Mouse (Mus musculus): ENCODE measurements at regions not wholly inside any gene's neighbourhood (a gene's known extent, or its start where the extent isn't known, plus 50 kb on each side); places are given as distances from the start of the nearest gene placed in this dataset.
A peak's percentile ranks its signal among the peaks of the same experiment; 100 is the strongest.

- 56% methylated on average over 7 of the region's 7 CpGs for WGBS
- no peak for ATAC-seq
- H3K9me3 ChIP-seq, result no peaks in the 10 kb centered on the region
- H3K27me3 ChIP-seq, result no peaks in the 10 kb centered on the region
- 0 out of 2 replicates have a peak, but pooled peaks cover 7% of the 10 kb centered on the region for H3K4me1 ChIP-seq (replicated peaks)
- H3K4me2 ChIP-seq (replicated peaks), result no peak overlapping the region
- no peak overlapping the region for H3K27ac ChIP-seq
- no peaks in the 10 kb centered on the region for H3K36me3 ChIP-seq
- no peak overlapping the region for H3K9ac ChIP-seq (replicated peaks)
- H3K4me3 ChIP-seq (replicated peaks), result no peak overlapping the region
These were observed 119.3 kb upstream of the Lyplal1 start for GRCm38 (mm10) chr1:186236267-186237020.

- 74% methylated on average over 6 of the region's 6 CpGs for WGBS
- Histone ChIP-seq H3K27ac (no peak overlapping the region), H3K4me1 (replicated peaks) (0 out of 2 replicates have a peak, but pooled peaks cover 7% of the 10 kb centered on the region)
These were observed 117.4 kb upstream of the Lyplal1 start for GRCm38 (mm10) chr1:186234536-186234935.

GRCm38 (mm10) chr1:186230476-186230875, 113.4 kb upstream of the Lyplal1 start:
- WGBS, result 80% methylated on average over 5 of the region's 5 CpGs
- H3K4me2 ChIP-seq (replicated peaks), result no peak overlapping the region
- H3K4me3 ChIP-seq (replicated peaks), result no peak overlapping the region
- H3K27ac ChIP-seq, result no peak overlapping the region
- no peaks in the 10 kb centered on the region for H3K27me3 ChIP-seq
- H3K9ac ChIP-seq (replicated peaks), result no peak overlapping the region
- no peaks in the 10 kb centered on the region for H3K4me1 ChIP-seq (replicated peaks)
- H3K9me3 ChIP-seq, result peaks cover 4% of the 10 kb centered on the region; the same call in 1 of the 2 replicates
- ATAC-seq, result no peak
- H3K36me3 ChIP-seq, result no peaks in the 10 kb centered on the region

More at GRCm38 (mm10) chr1:186234536-186234935, 117.4 kb upstream of the Lyplal1 start:
- H3K9ac ChIP-seq (replicated peaks), result no peak overlapping the region
- H3K4me3 ChIP-seq (replicated peaks), result no peak overlapping the region
- no peaks in the 10 kb centered on the region for H3K36me3 ChIP-seq
- no peaks in the 10 kb centered on the region for H3K9me3 ChIP-seq
- no peak for ATAC-seq
- no peak overlapping the region for H3K4me2 ChIP-seq (replicated peaks)
- H3K27me3 ChIP-seq, result no peaks in the 10 kb centered on the region

- Histone ChIP-seq H3K9ac (replicated peaks) (no peak overlapping the region), H3K4me2 (replicated peaks) (no peak overlapping the region), H3K36me3 (no peaks in the 10 kb centered on the region), H3K9me3 (peaks cover 4% of the 10 kb centered on the region; the same call in 1 of the 2 replicates), H3K27me3 (no peaks in the 10 kb centered on the region), H3K4me1 (replicated peaks) (no peaks in the 10 kb centered on the region), H3K27ac (no peak overlapping the region), H3K4me3 (replicated peaks) (no peak overlapping the region)
- 85% methylated on average over 6 of the region's 6 CpGs for WGBS
- no peak for ATAC-seq
These were observed 112.7 kb upstream of the Lyplal1 start for GRCm38 (mm10) chr1:186229856-186230255.

GRCm38 (mm10) chr1:186228396-186228795, 111.3 kb upstream of the Lyplal1 start:
- Histone ChIP-seq H3K9ac (replicated peaks) (no peak overlapping the region), H3K4me2 (replicated peaks) (no peak overlapping the region), H3K27ac (no peak overlapping the region), H3K27me3 (no peaks in the 10 kb centered on the region), H3K36me3 (no peaks in the 10 kb centered on the region), H3K4me1 (replicated peaks) (no peaks in the 10 kb centered on the region), H3K9me3 (peaks cover 4% of the 10 kb centered on the region; the same call in 1 of the 2 replicates), H3K4me3 (replicated peaks) (no peak overlapping the region)
- 89% methylated on average over 4 of the region's 4 CpGs for WGBS
- no peak for ATAC-seq

- Histone ChIP-seq H3K4me1 (replicated peaks) (no peaks in the 10 kb centered on the region), H3K9ac (replicated peaks) (no peak overlapping the region), H3K36me3 (no peaks in the 10 kb centered on the region), H3K27me3 (no peaks in the 10 kb centered on the region), H3K4me2 (replicated peaks) (no peak overlapping the region), H3K27ac (no peak overlapping the region), H3K9me3 (peaks cover 4% of the 10 kb centered on the region; the same call in 1 of the 2 replicates), H3K4me3 (replicated peaks) (no peak overlapping the region)
- ATAC-seq, result no peak
- WGBS, result 82% methylated on average over 5 of the region's 5 CpGs
These were observed 107.1 kb upstream of the Lyplal1 start for GRCm38 (mm10) chr1:186224231-186224630.

GRCm38 (mm10) chr1:186223417-186223816, 106.3 kb upstream of the Lyplal1 start:
- no peak overlapping the region for H3K4me2 ChIP-seq (replicated peaks)
- 35% methylated on average over 7 of the region's 7 CpGs for WGBS
- ATAC-seq, result no peak
- H3K27me3 ChIP-seq, result no peaks in the 10 kb centered on the region
- 0 out of 2 replicates have a peak overlapping the region, but pooled peaks have one; percentile 40 for H3K27ac ChIP-seq
- no peaks in the 10 kb centered on the region for H3K4me1 ChIP-seq (replicated peaks)
- H3K4me3 ChIP-seq (replicated peaks), result no peak overlapping the region
- H3K36me3 ChIP-seq, result no peaks in the 10 kb centered on the region
- peaks cover 4% of the 10 kb centered on the region; the same call in 1 of the 2 replicates for H3K9me3 ChIP-seq
- no peak overlapping the region for H3K9ac ChIP-seq (replicated peaks)

GRCm38 (mm10) chr1:186218995-186219394, 101.9 kb upstream of the Lyplal1 start:
- ATAC-seq, result no peak
- Histone ChIP-seq H3K4me3 (replicated peaks) (no peak overlapping the region), H3K36me3 (no peaks in the 10 kb centered on the region), H3K4me1 (replicated peaks) (peaks cover 7% of the 10 kb centered on the region), H3K27me3 (no peaks in the 10 kb centered on the region), H3K4me2 (replicated peaks) (no peak overlapping the region), H3K9ac (replicated peaks) (no peak overlapping the region), H3K27ac (no peak overlapping the region), H3K9me3 (no peaks in the 10 kb centered on the region)
- 90% methylated on average over 4 of the region's 4 CpGs for WGBS

- peaks cover 7% of the 10 kb centered on the region for H3K4me1 ChIP-seq (replicated peaks)
- H3K9ac ChIP-seq (replicated peaks), result no peak overlapping the region
- no peaks in the 10 kb centered on the region for H3K27me3 ChIP-seq
- no peaks in the 10 kb centered on the region for H3K9me3 ChIP-seq
- H3K4me3 ChIP-seq (replicated peaks), result no peak overlapping the region
- 19% methylated on average over 3 of the region's 3 CpGs for WGBS
- no peaks in the 10 kb centered on the region for H3K36me3 ChIP-seq
- peak overlapping the region; percentile 17; the same call in 1 of the 2 replicates for H3K27ac ChIP-seq
- ATAC-seq, result peak; percentile 66
- no peak overlapping the region for H3K4me2 ChIP-seq (replicated peaks)
These were observed 100.1 kb upstream of the Lyplal1 start for GRCm38 (mm10) chr1:186217198-186217597.

- Histone ChIP-seq H3K9ac (replicated peaks) (no peak overlapping the region), H3K4me3 (replicated peaks) (no peak overlapping the region), H3K9me3 (no peaks in the 10 kb centered on the region), H3K27ac (no peak overlapping the region), H3K36me3 (no peaks in the 10 kb centered on the region), H3K4me2 (replicated peaks) (no peak overlapping the region), H3K27me3 (no peaks in the 10 kb centered on the region), H3K4me1 (replicated peaks) (no peaks in the 10 kb centered on the region)
- WGBS, result 88% methylated on average over 1 of the region's 1 CpGs
- ATAC-seq, result no peak
These were observed 87.0 kb upstream of the Lyplal1 start for GRCm38 (mm10) chr1:186204151-186204550.

GRCm38 (mm10) chr1:186202536-186202935, 85.4 kb upstream of the Lyplal1 start:
- no peaks in the 10 kb centered on the region for H3K27me3 ChIP-seq
- H3K27ac ChIP-seq, result no peak overlapping the region
- no peaks in the 10 kb centered on the region for H3K36me3 ChIP-seq
- no peaks in the 10 kb centered on the region for H3K4me1 ChIP-seq (replicated peaks)
- H3K4me2 ChIP-seq (replicated peaks), result no peak overlapping the region
- ATAC-seq, result no peak
- H3K9ac ChIP-seq (replicated peaks), result no peak overlapping the region
- no peaks in the 10 kb centered on the region for H3K9me3 ChIP-seq
- no peak overlapping the region for H3K4me3 ChIP-seq (replicated peaks)

GRCm38 (mm10) chr1:186198391-186198790, 81.3 kb upstream of the Lyplal1 start:
- no peak for ATAC-seq
- no peaks in the 10 kb centered on the region for H3K36me3 ChIP-seq
- H3K27ac ChIP-seq, result no peak overlapping the region
- no peak overlapping the region for H3K4me3 ChIP-seq (replicated peaks)
- WGBS, result 81% methylated on average over 1 of the region's 1 CpGs
- no peak overlapping the region for H3K4me2 ChIP-seq (replicated peaks)
- H3K4me1 ChIP-seq (replicated peaks), result no peaks in the 10 kb centered on the region
- H3K9ac ChIP-seq (replicated peaks), result no peak overlapping the region
- no peaks in the 10 kb centered on the region for H3K27me3 ChIP-seq
- no peaks in the 10 kb centered on the region for H3K9me3 ChIP-seq

GRCm38 (mm10) chr1:186197057-186197456, 79.9 kb upstream of the Lyplal1 start:
- Histone ChIP-seq H3K4me1 (replicated peaks) (no peaks in the 10 kb centered on the region), H3K27me3 (no peaks in the 10 kb centered on the region), H3K27ac (no peak overlapping the region), H3K36me3 (no peaks in the 10 kb centered on the region), H3K4me3 (replicated peaks) (no peak overlapping the region), H3K4me2 (replicated peaks) (no peak overlapping the region), H3K9me3 (no peaks in the 10 kb centered on the region), H3K9ac (replicated peaks) (no peak overlapping the region)
- WGBS, result 90% methylated on average over 2 of the region's 2 CpGs
- ATAC-seq, result no peak

All from midbrain, embryonic 13.5 days (tissue).